Mouse (Mus musculus): Measurements from ENCODE around the gene Rab8b.

DNA sequence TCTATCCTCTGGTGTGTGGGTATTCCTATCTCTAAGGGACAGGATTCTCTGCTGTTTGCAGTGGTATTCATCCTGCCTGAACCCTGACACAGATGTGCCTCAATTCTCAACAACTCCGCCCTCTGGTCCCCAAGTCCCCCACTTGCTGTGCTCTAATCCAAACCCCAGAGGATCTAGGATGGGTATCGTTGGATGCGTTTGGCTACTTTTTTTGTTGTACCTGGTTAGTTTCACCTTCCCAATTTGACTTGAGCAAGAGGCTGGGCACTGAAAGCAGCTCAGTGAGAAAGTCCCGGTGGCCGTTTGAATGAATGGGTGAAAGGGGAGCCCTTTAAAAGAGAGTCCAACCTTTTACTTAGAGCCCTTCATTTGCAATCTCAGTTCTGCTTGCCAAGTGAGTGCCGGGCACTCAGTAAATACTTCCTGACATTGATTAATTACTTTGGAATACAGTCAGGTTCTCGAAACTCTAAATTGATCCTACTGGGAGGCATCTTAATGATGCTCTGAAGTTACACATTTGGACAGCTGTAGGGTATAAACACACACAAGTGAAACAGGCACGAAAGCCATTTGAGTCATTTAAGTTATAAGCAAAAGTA, 32.1 kb downstream of the Rab8b start:
- TF ChIP-seq EP300 (IDR thresholded peaks at IDR 0.05; ENCODE audit: low read depth) (no peak), CTCF (IDR thresholded peaks at IDR 0.05; ENCODE audit: low read depth) (no peak)

Data from heart, postnatal 0 days (tissue).